Mouse (Mus musculus) right cerebral cortex, postnatal 4 days (tissue): Measurements from ENCODE around the gene Ipmk.
"Not testable (repeated sequence)": the region's sequence is repeated elsewhere in the genome, so short reads cannot be mapped to it uniquely, and the experiment has no call there.

Experiments used
- DNase-seq: peaks from one replicate; pipeline ENCODE4 v3.0.0-alpha.2; 2022

Ipmk gene

GRCm38 (mm10) chr10:71376014-71376413, 28.5 kb downstream of the Ipmk start:
- DNase-seq: no peak

DNA sequence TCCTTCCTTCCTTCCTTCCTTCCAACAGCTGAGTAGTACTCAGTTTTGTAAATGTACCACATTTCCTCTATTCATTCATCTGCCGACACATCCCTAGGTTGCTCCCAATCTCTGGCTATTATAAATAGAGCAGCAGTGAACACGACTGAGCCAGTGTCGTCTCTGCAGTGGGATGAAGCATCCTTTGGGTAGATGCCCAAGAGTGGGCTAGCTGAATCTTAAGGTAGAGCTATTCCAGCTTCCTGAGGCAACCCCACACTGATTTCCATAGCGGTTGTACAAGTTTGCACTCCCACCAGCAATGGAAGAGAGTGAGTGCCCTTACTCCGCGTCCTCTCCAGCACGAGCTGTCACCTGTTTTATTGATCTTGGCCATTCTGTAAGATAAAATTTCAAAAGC, 32.8 kb downstream of the Ipmk start:
- no peak for DNase-seq

- no peak for DNase-seq
Observed at GRCm38 (mm10) chr10:71381471-71382033, 34.0 kb downstream of the Ipmk start.

DNA sequence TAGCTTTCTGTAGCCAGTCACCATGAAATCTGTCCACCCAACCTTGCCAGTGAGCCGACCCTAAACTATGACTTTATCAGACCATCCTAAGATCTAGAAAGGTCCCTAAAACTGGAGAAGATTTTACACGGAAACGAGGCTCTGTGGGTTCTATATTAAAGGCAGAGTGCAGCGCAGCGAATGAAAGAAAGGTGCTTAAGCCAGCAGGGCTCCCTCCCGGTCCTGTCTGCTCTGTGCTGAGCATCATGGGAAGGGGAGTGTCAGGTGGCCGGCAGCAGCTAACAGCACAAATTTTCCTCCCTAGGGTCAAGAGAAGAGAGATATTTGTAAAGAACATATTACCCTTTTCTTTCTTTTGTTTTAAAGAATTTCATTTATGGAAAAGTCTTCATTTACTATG, 34.5 kb downstream of the Ipmk start:
- no peak for DNase-seq

- no peak for DNase-seq
Observed at GRCm38 (mm10) chr10:71382858-71383551, 35.4 kb downstream of the Ipmk start.

DNA sequence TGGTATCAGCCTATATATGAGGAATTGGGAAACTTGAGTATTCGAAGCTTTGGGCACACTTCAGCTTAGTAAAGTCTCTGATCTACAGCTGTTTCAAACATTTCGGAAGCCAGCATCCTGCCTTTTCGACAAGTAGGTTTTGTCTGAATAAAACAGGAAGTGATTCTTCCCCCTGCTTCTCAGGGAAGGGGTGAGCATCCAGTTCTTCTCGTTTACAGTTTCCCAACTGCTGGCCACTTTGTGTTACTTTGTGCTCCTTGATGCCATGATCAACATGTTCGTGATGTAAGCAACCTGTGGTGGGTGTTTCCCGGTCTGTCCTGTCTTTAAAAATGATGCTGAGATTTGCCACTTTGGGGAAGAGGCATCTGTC, 36.0 kb downstream of the Ipmk start:
- not testable (repeated sequence) for DNase-seq

- no peak for DNase-seq
Observed at GRCm38 (mm10) chr10:71384159-71385044, 36.8 kb downstream of the Ipmk start.

GRCm38 (mm10) chr10:71389311-71389710, 41.7 kb downstream of the Ipmk start:
- no peak for DNase-seq

DNA sequence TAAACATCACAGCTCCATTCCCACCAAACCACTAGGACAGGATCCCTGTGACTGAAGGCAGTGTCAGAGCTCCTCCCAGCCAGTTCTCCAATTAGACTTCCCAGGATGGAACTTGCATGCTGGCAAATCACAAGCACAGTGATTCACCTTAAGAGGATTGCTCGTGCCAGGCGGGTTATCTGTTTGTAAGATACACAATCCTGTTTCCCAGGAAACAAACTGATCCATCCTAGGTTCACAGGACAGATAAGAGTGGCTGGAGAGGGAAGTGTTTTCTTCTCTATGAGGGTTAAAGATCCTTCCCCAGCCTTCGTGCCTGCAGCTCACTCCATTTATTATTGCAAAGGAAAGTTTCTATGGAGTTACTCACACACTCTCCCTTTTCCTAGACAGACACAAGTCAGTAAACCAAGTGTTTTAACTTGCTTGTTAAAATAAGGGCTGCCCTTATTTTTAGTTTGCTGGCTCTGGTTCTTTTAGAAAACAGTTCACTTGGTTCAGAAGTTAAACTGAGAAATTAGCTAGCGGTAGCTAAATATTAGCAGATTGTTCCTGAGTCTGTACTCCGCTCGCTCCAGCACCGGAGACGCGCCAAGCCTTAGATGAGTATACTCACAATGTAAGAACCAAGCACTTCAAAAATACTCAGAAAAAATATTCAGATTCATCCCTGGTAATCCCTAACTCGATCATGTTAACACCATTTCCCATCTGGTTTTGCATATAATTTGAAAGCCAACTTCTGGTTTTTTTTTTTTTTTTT, 51.0 kb downstream of the Ipmk start:
- DNase-seq: no peak

DNA sequence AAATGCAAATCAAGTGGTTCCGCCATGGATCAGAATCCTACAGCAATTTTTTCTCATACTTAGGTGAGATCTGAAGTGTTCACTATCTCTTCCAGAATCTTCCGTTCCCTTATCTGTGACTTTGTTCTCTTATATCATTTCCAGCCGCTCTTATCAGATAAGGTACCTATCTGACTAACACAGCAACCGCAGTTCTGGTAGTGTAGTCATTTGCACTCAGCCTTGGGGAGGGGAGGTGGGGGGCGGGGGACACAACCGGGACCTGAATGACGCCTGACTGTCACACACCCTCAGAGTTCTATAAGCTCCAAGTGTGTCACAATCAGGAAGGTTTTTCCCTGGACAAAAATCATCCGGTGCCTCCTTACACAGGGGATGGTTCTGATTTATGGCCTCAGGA, 51.8 kb downstream of the Ipmk start:
- DNase-seq: no peak

DNA sequence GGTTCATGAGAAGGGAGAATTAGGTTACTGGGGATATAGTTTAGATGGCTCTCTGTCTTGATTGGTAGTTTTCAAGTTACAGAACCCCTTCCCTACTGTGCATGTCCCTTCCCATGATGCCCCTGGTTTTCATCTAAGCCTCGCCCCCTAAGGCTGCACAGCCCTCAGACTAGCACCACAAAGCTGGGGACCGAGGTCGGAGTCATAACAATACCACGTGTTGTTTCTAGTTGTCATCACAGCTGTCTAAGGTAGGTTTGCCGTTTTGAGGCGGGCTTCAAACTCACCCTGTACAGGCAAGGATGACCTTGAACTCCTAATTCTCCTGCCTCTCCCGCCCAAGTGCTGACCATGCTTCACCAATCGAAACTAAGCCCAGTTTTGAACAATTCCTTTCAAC, 52.4 kb downstream of the Ipmk start:
- DNase-seq: no peak

DNA sequence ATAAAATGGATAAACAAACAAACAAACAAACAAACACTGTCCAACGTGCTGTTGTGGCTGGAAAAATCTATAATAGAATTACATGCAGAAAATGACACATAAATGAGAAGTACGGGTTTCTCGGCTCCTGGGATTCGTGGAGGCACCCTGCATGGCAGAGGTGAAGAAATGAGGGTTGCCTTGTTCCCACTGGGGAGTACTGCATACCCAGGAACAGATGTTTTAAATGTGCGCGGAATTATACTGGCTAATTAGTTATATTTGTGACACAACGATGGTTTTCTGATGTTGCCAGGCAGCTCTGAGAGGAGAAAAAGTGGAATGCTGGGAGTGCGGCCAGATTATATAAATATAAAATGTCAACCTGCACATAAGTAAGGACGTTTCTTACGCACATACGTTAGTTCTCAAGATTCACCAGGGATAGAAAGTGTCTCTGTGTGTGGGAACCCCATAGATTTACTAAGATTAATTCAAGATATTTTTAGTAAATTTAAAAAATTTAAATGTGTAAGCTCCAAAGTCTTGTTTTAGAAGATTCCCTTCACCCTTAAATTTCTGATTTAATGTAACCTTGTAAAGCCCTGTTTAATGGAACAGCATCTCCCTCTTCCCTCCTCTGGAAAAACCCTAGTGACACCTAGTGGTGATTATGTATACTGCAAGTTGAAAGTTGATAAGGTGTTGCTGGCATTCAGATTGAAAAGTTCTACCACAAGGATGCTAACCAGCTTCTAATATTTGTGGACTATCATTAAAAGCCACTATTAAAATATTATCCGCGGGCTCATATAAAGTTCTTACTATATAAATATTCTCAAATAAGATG, 53.5 kb downstream of the Ipmk start:
- DNase-seq: peak; percentile 7

GRCm38 (mm10) chr10:71403638-71404037, 56.1 kb downstream of the Ipmk start:
- no peak for DNase-seq

DNA sequence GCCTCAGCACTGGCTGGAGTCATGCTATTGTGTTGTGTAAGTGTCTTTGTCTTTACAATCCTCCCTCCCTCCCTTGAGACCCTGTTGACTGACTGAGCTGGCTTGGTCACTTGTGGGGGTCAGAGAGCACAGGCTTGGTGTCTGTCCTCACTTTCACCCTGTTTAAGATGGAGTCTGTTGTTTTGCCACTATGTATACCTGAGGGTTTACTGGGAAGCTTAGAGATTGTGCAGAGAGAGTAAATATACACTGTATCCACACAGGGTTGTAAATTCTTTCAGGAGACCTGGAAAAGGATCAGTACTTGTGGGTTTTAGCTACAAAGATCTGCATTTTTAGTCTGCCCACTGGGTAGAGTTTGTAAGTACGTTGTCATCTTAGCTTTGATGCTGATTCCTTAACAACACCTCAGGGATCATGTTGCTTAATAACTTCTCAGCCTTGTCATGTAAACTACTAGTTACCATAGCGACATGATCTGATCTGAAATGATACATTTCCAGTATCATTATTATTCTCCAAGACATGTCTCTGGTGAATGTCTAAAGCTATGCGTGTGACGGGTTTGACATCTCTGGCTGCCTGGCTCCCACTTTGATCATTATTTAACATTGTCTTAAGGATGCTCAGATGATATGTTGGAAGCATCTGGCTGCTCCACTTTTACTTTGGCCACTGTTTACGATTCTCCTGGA, 58.1 kb downstream of the Ipmk start:
- DNase-seq: no peak

DNA sequence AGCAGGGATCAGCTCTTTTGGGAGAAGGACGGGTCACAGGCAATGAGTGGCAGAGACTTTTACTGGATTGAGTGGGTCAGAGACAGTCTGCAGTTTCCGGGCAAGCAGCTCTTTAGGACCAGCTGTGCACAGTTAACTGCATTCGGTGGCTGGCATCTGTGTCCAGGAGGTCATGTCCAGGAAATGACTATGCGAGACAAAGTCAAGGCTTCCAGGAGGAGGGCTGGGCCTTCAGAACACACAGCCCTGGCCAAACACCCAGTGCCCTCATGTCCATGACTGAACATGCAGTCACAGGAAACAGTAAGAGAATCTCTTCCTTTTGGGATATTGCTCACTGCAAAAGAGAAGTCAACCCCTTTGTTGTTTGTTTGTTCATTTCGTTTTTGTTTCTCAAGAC, 62.4 kb downstream of the Ipmk start:
- no peak for DNase-seq

GRCm38 (mm10) chr10:71413401-71413800, 65.8 kb downstream of the Ipmk start:
- no peak for DNase-seq

- DNase-seq: no peak
Observed at GRCm38 (mm10) chr10:71421531-71421930, 74.0 kb downstream of the Ipmk start.

DNA sequence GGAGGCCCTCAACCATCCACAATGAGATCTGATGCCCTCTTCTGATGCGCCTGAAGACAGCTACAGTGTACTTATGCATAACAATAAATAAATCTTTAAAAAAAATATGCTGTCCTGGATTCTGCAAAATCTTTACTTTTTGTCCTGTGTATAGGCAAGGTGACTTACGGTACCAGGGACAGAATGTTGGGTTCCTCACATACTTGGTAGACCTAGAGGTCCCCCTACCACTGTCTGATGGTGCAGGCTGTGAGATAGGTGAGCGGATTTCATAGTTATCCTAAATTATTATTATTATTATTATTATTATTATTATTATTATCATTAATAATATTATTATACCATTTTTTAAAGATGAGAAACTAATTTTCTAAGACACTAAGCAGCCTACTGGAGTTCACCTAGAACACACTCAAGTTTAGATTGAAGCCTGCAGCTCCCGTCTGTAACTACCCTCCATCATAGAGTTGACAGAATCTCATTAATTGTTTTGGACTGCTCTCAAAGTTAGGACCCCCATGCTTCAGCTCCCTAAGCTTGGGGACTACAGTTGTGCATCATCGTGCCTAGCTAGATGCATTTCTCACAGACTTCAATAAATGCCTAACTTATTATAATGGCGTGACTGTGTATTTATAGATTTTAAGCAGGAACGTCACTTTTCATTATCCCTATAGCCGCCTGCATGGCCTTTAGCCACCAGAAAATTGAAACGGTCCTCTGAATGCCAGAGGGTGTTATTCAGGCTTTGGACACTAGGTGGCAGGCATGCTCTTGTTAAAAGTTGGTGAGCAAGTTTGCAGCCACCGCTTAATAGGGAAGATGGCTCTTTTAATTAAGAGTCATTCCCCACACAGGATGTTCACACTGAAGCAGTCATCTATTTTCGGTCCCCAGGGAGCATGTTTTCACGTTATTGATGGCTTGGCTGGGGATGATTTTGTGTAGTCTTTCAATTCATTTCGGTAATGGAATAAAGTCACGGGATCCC, 74.8 kb downstream of the Ipmk start:
- DNase-seq: peak; percentile 89

DNA sequence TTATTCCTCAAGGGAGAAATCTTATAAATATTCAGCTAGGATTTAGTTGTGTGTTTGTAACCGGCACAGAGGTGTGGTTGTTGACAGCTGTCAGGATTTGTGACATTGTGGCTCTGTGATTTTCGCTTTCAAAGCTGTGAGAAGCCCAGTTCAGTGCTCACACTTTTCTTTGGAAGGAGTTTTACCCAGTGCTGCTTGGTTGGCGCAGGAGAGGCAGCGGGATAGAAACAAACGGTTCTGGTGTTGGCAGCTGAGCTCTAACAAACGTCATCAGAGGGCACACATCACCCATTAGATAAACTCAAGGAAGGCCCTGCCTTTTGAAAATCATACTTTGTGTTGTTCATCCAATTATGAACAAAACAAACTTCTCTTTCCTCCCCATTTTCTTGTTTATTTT, 79.2 kb downstream of the Ipmk start:
- DNase-seq: no peak

DNA sequence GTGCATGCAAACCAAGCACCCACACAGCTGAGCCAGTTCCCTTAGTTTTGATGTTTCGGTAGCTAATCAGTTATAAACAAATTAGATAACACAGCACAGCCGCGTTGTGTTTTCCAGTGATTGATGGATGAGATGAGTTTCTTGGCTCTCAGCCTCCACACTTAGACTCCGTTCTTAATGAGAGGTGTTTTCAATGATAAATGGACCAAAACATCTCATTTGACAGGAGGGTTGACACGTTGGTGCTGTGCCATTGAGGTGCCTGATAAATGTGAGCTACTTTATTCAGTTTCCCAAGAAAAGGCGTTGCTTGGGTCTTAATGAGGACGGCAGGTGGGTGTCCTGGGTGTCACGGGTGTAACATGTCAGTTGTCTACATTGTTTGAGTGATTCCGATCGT, 79.8 kb downstream of the Ipmk start:
- no peak for DNase-seq
